Mouse (Mus musculus) CH12.LX (cell line): ENCODE measurements around the gene Bco2. TPM values are rescaled to one million over a fixed set of nuclear protein-coding genes. Genes with fewer than 3 reads are reported as not detected.

Experiments used
- DNase-seq: peaks from one replicate; pipeline ENCODE4 v3.0.0-alpha.2; 2013; ENCODE audit errors: extremely low read depth
- H3K27ac ChIP-seq: 2 replicates; pipeline ENCODE4 v1.5.1; 2012; ENCODE audit warnings: low read depth, mild to moderate bottlenecking, control low read depth, moderate library complexity; ENCODE audit not compliant: insufficient read depth
- H3K27me3 ChIP-seq: replicated peaks from 2 replicates; pipeline ENCODE3; 2012; ENCODE audit warnings: inconsistent platforms
- H3K36me3 ChIP-seq, 2 experiments: replicated peaks in 1 of 2; 2 replicates each; pipeline versions ENCODE3 to v1.6.1; 2012; ENCODE audit warnings: inconsistent platforms in 1 of 2, low read length in 1 of 2, mild to moderate bottlenecking in 1 of 2, mixed read lengths in 1 of 2, moderate library complexity in 1 of 2; ENCODE audit not compliant: control insufficient read depth in 1 of 2, insufficient read depth in 1 of 2
- H3K4me1 ChIP-seq, 2 experiments: 2 replicates each; pipeline ENCODE4 v1.6.1; 2012; ENCODE audit warnings: inconsistent platforms in 1 of 2, moderate library complexity in 1 of 2; ENCODE audit not compliant: insufficient read depth in 2 of 2, control insufficient read depth in 1 of 2
- H3K4me2 ChIP-seq: 2 replicates; pipeline ENCODE4 v1.6.1; 2012; ENCODE audit warnings: low read depth, mild to moderate bottlenecking, control low read depth; ENCODE audit not compliant: poor library complexity, insufficient read depth, severe bottlenecking
- H3K4me3 ChIP-seq, 3 experiments: fragments of 150-350 bp in 1 of 3; sonication (generic) in 1 of 3; replicated peaks in 1 of 3; 2 replicates each; pipeline versions ENCODE3 to v1.5.1; 2011 to 2012; ENCODE audit warnings: low read depth in 2 of 3, low read length in 2 of 3, mild to moderate bottlenecking in 2 of 3, moderate library complexity in 2 of 3, control low read depth in 1 of 3, improper control_type of control experiment in 1 of 3, inconsistent platforms in 1 of 3, mixed read lengths in 1 of 3; ENCODE audit not compliant: poor library complexity in 1 of 3
- H3K79me2 ChIP-seq: replicated peaks from 2 replicates; pipeline ENCODE4 v1.6.1; 2012; ENCODE audit warnings: mild to moderate bottlenecking, moderate library complexity; ENCODE audit not compliant: control insufficient read depth, poor library complexity, insufficient read depth, severe bottlenecking; ENCODE audit errors: extremely low read depth
- H3K9ac ChIP-seq: 2 replicates; pipeline ENCODE4 v1.6.1; 2012; ENCODE audit warnings: low read depth, mild to moderate bottlenecking, control low read depth, moderate library complexity; ENCODE audit not compliant: insufficient read depth
- H3K9me3 ChIP-seq: replicated peaks from 2 replicates; pipeline ENCODE3; 2012; ENCODE audit warnings: low read length, inconsistent platforms, mixed read lengths
- BHLHE40 ChIP-seq: IDR thresholded peaks from 2 replicates; pipeline ENCODE4 v1.6.1; 2011; ENCODE audit warnings: mild to moderate bottlenecking, low read depth, low read length, improper control_type of control experiment
- CHD1 ChIP-seq: IDR thresholded peaks from 2 replicates; pipeline ENCODE4 v1.6.1; 2012; ENCODE audit warnings: low read depth, low read length, improper control_type of control experiment, inconsistent platforms
- ELF1 ChIP-seq: IDR thresholded peaks from 2 replicates; pipeline ENCODE4 v1.6.1; 2014; ENCODE audit warnings: low read depth, mild to moderate bottlenecking, inconsistent platforms, low read length, improper control_type of control experiment
- EP300 ChIP-seq: IDR thresholded peaks from 2 replicates; pipeline ENCODE4 v1.6.1; 2011; ENCODE audit warnings: low read length, improper control_type of control experiment
- ETS1 ChIP-seq: conservative IDR thresholded peaks from 2 replicates; pipeline ENCODE4 v1.6.1; 2012; ENCODE audit warnings: low read depth, mild to moderate bottlenecking, inconsistent platforms, low read length, improper control_type of control experiment, moderate library complexity
- IRF4 ChIP-seq: IDR thresholded peaks from 2 replicates; pipeline ENCODE4 v1.6.1; 2014; ENCODE audit warnings: low read depth, mild to moderate bottlenecking, inconsistent platforms, low read length, improper control_type of control experiment
- JUN ChIP-seq: IDR thresholded peaks from 2 replicates; pipeline ENCODE4 v1.6.1; 2011; ENCODE audit warnings: low read depth, mild to moderate bottlenecking, low read length, improper control_type of control experiment, moderate library complexity; ENCODE audit not compliant: insufficient read depth
- KAT2A ChIP-seq: IDR thresholded peaks from 2 replicates; pipeline ENCODE4 v1.6.1; 2012; ENCODE audit warnings: low read length, improper control_type of control experiment, inconsistent platforms; ENCODE audit not compliant: insufficient replicate concordance
- MAZ ChIP-seq: IDR thresholded peaks from 2 replicates; pipeline ENCODE4 v1.6.1; 2012; ENCODE audit warnings: low read depth, mild to moderate bottlenecking, inconsistent platforms, low read length, improper control_type of control experiment, moderate library complexity
- MEF2A ChIP-seq: IDR thresholded peaks from 2 replicates; pipeline ENCODE4 v1.6.1; 2014; ENCODE audit warnings: low read depth, mild to moderate bottlenecking, inconsistent platforms, low read length, improper control_type of control experiment, borderline replicate concordance
- MXI1 ChIP-seq: IDR thresholded peaks from 2 replicates; pipeline ENCODE4 v1.6.1; 2011; ENCODE audit warnings: mild to moderate bottlenecking, low read depth, low read length, improper control_type of control experiment
- NELFE ChIP-seq: IDR thresholded peaks from 2 replicates; pipeline ENCODE4 v1.6.1; 2011; ENCODE audit warnings: low read depth, low read length, improper control_type of control experiment
- PAX5 ChIP-seq: IDR thresholded peaks from 2 replicates; pipeline ENCODE4 v1.6.1; 2012; ENCODE audit warnings: low read length, inconsistent platforms, mixed read lengths
- RAD21 ChIP-seq: IDR thresholded peaks from 2 replicates; pipeline ENCODE4 v1.6.1; 2011; ENCODE audit warnings: low read depth, mild to moderate bottlenecking, low read length, improper control_type of control experiment, moderate library complexity
- RCOR1 ChIP-seq: conservative IDR thresholded peaks from 2 replicates; pipeline ENCODE4 v1.6.1; 2012; ENCODE audit warnings: low read depth, mild to moderate bottlenecking, inconsistent platforms, low read length, improper control_type of control experiment
- TBP ChIP-seq: conservative IDR thresholded peaks from 2 replicates; pipeline ENCODE4 v1.6.1; 2011; ENCODE audit warnings: low read depth, low read length, improper control_type of control experiment
- UBTF ChIP-seq: IDR thresholded peaks from 2 replicates; pipeline ENCODE4 v1.6.1; 2012; ENCODE audit warnings: low read depth, mild to moderate bottlenecking, inconsistent platforms, low read length, improper control_type of control experiment, moderate library complexity
- ZNF384 ChIP-seq: IDR thresholded peaks from 2 replicates; pipeline ENCODE4 v1.6.1; 2012; ENCODE audit warnings: low read depth, low read length, improper control_type of control experiment, inconsistent platforms
- dilution Hi-C: fragments of 300-500 bp; cut with MboI; formaldehyde crosslinking; loops from 2 replicates; pipeline ENCODE4 v1.14.3; 2020; ENCODE audit warnings: low sequenced_read_pairs; ENCODE audit not compliant: extremely low pct_unique_long_range_greater_than_20kb, extremely low pct_ligation_motif_present
- in situ Hi-C: fragments of 300-500 bp; cut with MboI; formaldehyde crosslinking; loops from 3 replicates; pipeline ENCODE4 v1.14.3; 2019; ENCODE audit warnings: low sequenced_read_pairs, low pct_ligation_motif_present, low pct_unique_long_range_greater_than_20kb, mixed read lengths
- polyA plus RNA-seq: library from polyadenylated mRNA; unstranded; fragments of >175 nt; gene quantifications from 2 replicates; pipeline ENCODE4 v1.2.1, GENCODE M21; 2012; ENCODE audit warnings: low read depth; ENCODE audit not compliant: insufficient read length
- total RNA-seq, 2 experiments: library from RNA; depleted of rRNA; stranded (reverse); fragments of 300-350 nt in 1 of 2; fragments of >200 nt in 1 of 2; gene quantifications; 2 replicates each; pipeline ENCODE4 v1.2.3; 2012 to 2014

Bco2 gene
- total and polyA plus RNA-seq, 3 experiments, result 0.68 to 1.2 (median 0.93) TPM

DNA sequence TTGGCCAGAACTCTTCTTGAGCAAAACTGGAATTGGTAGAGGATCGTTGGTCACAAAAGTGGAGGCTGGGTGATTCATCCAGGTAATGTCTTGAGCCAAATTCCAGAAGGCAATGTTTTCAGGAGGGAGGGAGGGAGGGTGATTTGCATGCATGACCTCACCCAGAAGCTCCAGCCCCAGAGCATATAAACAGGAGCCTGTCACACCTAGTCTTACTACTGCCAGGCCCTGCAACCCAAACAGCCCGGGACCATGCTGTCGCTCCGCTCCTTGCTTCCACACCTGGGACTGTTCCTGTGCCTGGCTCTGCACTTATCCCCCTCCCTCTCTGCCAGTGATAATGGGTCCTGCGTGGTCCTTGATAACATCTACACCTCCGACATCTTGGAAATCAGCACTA is 60.7 kb downstream of the Bco2 start, which contains the start of gene Plet1:
Plet1 (plus strand) TSS at position 215 of the 400 bp plus-strand sequence.
- no peaks in the 10 kb centered on the region for H3K36me3 ChIP-seq
- peaks cover 3% of the 10 kb centered on the region for H3K9me3 ChIP-seq
- H3K27me3 ChIP-seq, result no peaks in the 10 kb centered on the region
- in situ Hi-C loops, result no loop called here
- H3K79me2 ChIP-seq, result no peaks in the 10 kb centered on the region
- dilution Hi-C loops, result no loop called here
- TF ChIP-seq EP300, result no peak
- no peak for TF ChIP-seq MXI1
- no peak for TF ChIP-seq MEF2A
- H3K4me2 ChIP-seq, result no peak within 1 kb of the TSS
- H3K4me3 ChIP-seq, result no peak within 1 kb of the TSS
- peaks cover 9 to 23% of the 10 kb centered on the region in 2 experiments for H3K4me1 ChIP-seq
- H3K27ac ChIP-seq, result no peak within 1 kb of the TSS
- no peak for DNase-seq
- no peak within 1 kb of the TSS for H3K9ac ChIP-seq

DNA sequence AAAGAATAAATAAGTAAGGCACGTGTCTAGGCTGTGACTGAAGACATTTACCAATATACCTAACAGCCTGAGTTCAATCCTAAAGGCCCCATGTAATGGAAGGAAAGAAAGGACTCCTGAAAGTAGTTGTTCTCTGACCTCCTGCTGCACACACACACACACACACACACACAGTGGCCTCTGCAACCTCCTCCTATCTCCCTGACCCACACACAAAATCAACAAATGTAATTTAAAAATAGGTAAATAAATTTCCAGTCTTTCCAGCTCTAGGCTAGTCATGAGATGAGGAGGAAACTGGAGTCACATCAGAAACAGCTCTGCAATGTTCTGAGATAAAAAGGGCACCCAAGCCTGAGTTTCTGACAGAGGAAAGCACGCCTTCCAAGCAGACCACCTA is 61.2 kb downstream of the Bco2 start:
- dilution Hi-C loops, result no loop called here

DNA sequence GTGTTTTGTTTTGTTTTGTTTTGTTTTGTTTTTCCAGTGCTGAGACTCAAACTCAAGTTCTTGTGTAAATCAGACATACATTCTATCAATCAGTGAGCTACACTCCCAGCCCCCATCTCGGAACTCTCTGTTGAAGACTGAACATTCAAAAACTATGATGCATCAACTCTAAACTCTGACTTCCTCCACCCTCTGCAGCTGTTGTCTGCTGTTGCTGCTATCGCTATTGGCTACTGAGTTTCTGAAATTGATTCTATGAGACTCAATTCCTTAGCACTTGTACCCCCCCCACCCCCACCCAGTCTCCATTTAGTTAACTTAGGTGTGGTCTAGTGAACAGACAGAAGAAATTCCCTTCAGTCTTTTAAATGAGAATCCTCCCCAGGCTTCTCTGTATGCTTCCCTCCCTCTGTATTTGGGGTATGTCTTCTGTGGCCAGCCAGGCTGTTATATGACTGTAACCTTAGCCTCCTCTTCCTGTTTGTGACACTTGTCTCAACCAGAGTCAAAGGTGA is 63.4 kb downstream of the Bco2 start:
- Histone ChIP-seq H3K4me3 (no peak overlapping the region), H3K4me2 (peak overlapping the region; percentile 29), H3K36me3 (no peaks in the 10 kb centered on the region), H3K79me2 (no peaks in the 10 kb centered on the region), H3K4me1 (peaks cover 3 to 27% of the 10 kb centered on the region in 2 experiments), H3K9me3 (peaks cover 3% of the 10 kb centered on the region), H3K27me3 (no peaks in the 10 kb centered on the region)
- dilution Hi-C loops (no loop called here), in situ Hi-C loops (no loop called here)
- peak; percentile 40 for DNase-seq
- TF ChIP-seq RCOR1 (no peak), ELF1 (peak; percentile 31; the same call in 1 of the 2 replicates), ETS1 (0 out of 2 replicates have a peak, but pooled peaks have one; percentile 3), EP300 (peak; percentile 9; the same call in 1 of the 2 replicates)
- TF ChIP-seq, all 38 proteins: peak for 3
- Histone ChIP-seq H3K27ac (no peak overlapping the region), H3K9ac (no peak overlapping the region)

More for the DNA sequence above, 61.2 kb downstream of the Bco2 start:
- in situ Hi-C loops, result no loop called here
- TF ChIP-seq UBTF (no peak), RAD21 (no peak), KAT2A (no peak), PAX5 (no peak), IRF4 (no peak), TBP (no peak), ZNF384 (no peak), BHLHE40 (no peak), MAZ (no peak), CHD1 (no peak), NELFE (no peak), JUN (no peak)
- TF ChIP-seq, all 38 proteins: peak for 0
- Histone ChIP-seq H3K27ac (no peak overlapping the region), H3K9me3 (peaks cover 3% of the 10 kb centered on the region), H3K4me2 (no peak overlapping the region), H3K4me1 (peaks cover 4 to 25% of the 10 kb centered on the region in 2 experiments), H3K36me3 (no peaks in the 10 kb centered on the region), H3K9ac (no peak overlapping the region), H3K27me3 (no peaks in the 10 kb centered on the region), H3K79me2 (no peaks in the 10 kb centered on the region), H3K4me3 (no peak overlapping the region)
- DNase-seq, result no peak
